Mouse (Mus musculus): ENCODE data around the gene Klhl22. TPM values are rescaled to one million over a fixed set of nuclear protein-coding genes. Genes with fewer than 3 reads are reported as not detected.
A peak's percentile ranks its signal among the peaks of the same experiment; 100 is the strongest.

Klhl22 gene
- polyA plus RNA-seq, 1 experiment: 72.7 TPM

GRCm38 (mm10) chr16:17796971-17797811 lies 37.8 kb downstream of the Klhl22 start, which contains the start of gene Scarf2:
Gene Scarf2, plus strand, starts transcription at chr16:17797282.
- 6% methylated on average over 81 of the region's 81 CpGs for WGBS
- Histone ChIP-seq H3K36me3 (ENCODE audit: control insufficient read depth, insufficient read depth, low read length) (peaks cover 4% of the 10 kb centered on the region; the same call in 1 of the 2 replicates), H3K27ac (ENCODE audit: control insufficient read depth, insufficient read depth, low read length) (no peak within 1 kb of the TSS), H3K4me3 (ENCODE audit: control insufficient read depth, insufficient read depth, low read length) (peak within 1 kb of the TSS; percentile 17), H3K27me3 (ENCODE audit: control insufficient read depth, insufficient read depth, low read length) (peaks cover 41% of the 10 kb centered on the region), H3K4me1 (replicated peaks; ENCODE audit: control insufficient read depth, insufficient read depth, low read length) (peaks cover 7% of the 10 kb centered on the region)
- DNase-seq: no peak
- TF ChIP-seq CTCF (IDR thresholded peaks at IDR 0.05; ENCODE audit: borderline replicate concordance, control insufficient read depth, extremely low read depth, insufficient read depth, low read length, poor library complexity): no peak
- TF ChIP-seq POLR2A (IDR thresholded peaks at IDR 0.05; ENCODE audit: control insufficient read depth, extremely low read depth, insufficient read depth, low read length, poor library complexity): no peak

GRCm38 (mm10) chr16:17797812-17798311 lies 38.4 kb downstream of the Klhl22 start:
- 16% methylated on average over 29 of the region's 29 CpGs for WGBS
- Histone ChIP-seq H3K4me3 (ENCODE audit: control insufficient read depth, insufficient read depth, low read length) (peak overlapping the region; percentile 15; the same call in 1 of the 2 replicates), H3K36me3 (ENCODE audit: control insufficient read depth, insufficient read depth, low read length) (no peaks in the 10 kb centered on the region), H3K4me1 (replicated peaks; ENCODE audit: control insufficient read depth, insufficient read depth, low read length) (peaks cover 10% of the 10 kb centered on the region), H3K27me3 (ENCODE audit: control insufficient read depth, insufficient read depth, low read length) (peaks cover 45% of the 10 kb centered on the region), H3K27ac (ENCODE audit: control insufficient read depth, insufficient read depth, low read length) (no peak overlapping the region)
- TF ChIP-seq POLR2A (IDR thresholded peaks at IDR 0.05; ENCODE audit: control insufficient read depth, extremely low read depth, insufficient read depth, low read length, poor library complexity): no peak
- TF ChIP-seq CTCF (IDR thresholded peaks at IDR 0.05; ENCODE audit: borderline replicate concordance, control insufficient read depth, extremely low read depth, insufficient read depth, low read length, poor library complexity): no peak
- DNase-seq: no peak

- H3K4me3 ChIP-seq (ENCODE audit: control insufficient read depth, insufficient read depth, low read length): no peak overlapping the region
- no peak overlapping the region for H3K27ac ChIP-seq (ENCODE audit: control insufficient read depth, insufficient read depth, low read length)
- peaks cover 51% of the 10 kb centered on the region for H3K27me3 ChIP-seq (ENCODE audit: control insufficient read depth, insufficient read depth, low read length)
- WGBS: 17% methylated on average over 37 of the region's 45 CpGs
- no peak for DNase-seq
- TF ChIP-seq CTCF (IDR thresholded peaks at IDR 0.05; ENCODE audit: borderline replicate concordance, control insufficient read depth, extremely low read depth, insufficient read depth, low read length, poor library complexity) (no peak), POLR2A (IDR thresholded peaks at IDR 0.05; ENCODE audit: control insufficient read depth, extremely low read depth, insufficient read depth, low read length, poor library complexity) (no peak)
- no peaks in the 10 kb centered on the region for H3K36me3 ChIP-seq (ENCODE audit: control insufficient read depth, insufficient read depth, low read length)
- peaks cover 14% of the 10 kb centered on the region for H3K4me1 ChIP-seq (replicated peaks; ENCODE audit: control insufficient read depth, insufficient read depth, low read length)
Measured at GRCm38 (mm10) chr16:17798321-17799180, 39.1 kb downstream of the Klhl22 start.

GRCm38 (mm10) chr16:17799584-17799983 lies 40.2 kb downstream of the Klhl22 start:
- Histone ChIP-seq H3K4me1 (replicated peaks; ENCODE audit: control insufficient read depth, insufficient read depth, low read length) (peaks cover 21% of the 10 kb centered on the region), H3K27ac (ENCODE audit: control insufficient read depth, insufficient read depth, low read length) (no peak overlapping the region), H3K27me3 (ENCODE audit: control insufficient read depth, insufficient read depth, low read length) (peaks cover 58% of the 10 kb centered on the region), H3K4me3 (ENCODE audit: control insufficient read depth, insufficient read depth, low read length) (no peak overlapping the region), H3K36me3 (ENCODE audit: control insufficient read depth, insufficient read depth, low read length) (no peaks in the 10 kb centered on the region)
- DNase-seq: no peak
- no peak for TF ChIP-seq POLR2A (IDR thresholded peaks at IDR 0.05; ENCODE audit: control insufficient read depth, extremely low read depth, insufficient read depth, low read length, poor library complexity)
- no peak for TF ChIP-seq CTCF (IDR thresholded peaks at IDR 0.05; ENCODE audit: borderline replicate concordance, control insufficient read depth, extremely low read depth, insufficient read depth, low read length, poor library complexity)

GRCm38 (mm10) chr16:17801777-17802455 lies 42.5 kb downstream of the Klhl22 start:
- Histone ChIP-seq H3K27me3 (ENCODE audit: control insufficient read depth, insufficient read depth, low read length) (peaks cover 65% of the 10 kb centered on the region), H3K27ac (ENCODE audit: control insufficient read depth, insufficient read depth, low read length) (no peak overlapping the region), H3K4me1 (replicated peaks; ENCODE audit: control insufficient read depth, insufficient read depth, low read length) (peaks cover 30% of the 10 kb centered on the region), H3K4me3 (ENCODE audit: control insufficient read depth, insufficient read depth, low read length) (no peak overlapping the region), H3K36me3 (ENCODE audit: control insufficient read depth, insufficient read depth, low read length) (no peaks in the 10 kb centered on the region)
- WGBS: 22% methylated on average over 7 of the region's 7 CpGs
- no peak for DNase-seq
- no peak for TF ChIP-seq CTCF (IDR thresholded peaks at IDR 0.05; ENCODE audit: borderline replicate concordance, control insufficient read depth, extremely low read depth, insufficient read depth, low read length, poor library complexity)
- TF ChIP-seq POLR2A (IDR thresholded peaks at IDR 0.05; ENCODE audit: control insufficient read depth, extremely low read depth, insufficient read depth, low read length, poor library complexity): no peak

- no peak for TF ChIP-seq CTCF (IDR thresholded peaks at IDR 0.05; ENCODE audit: borderline replicate concordance, control insufficient read depth, extremely low read depth, insufficient read depth, low read length, poor library complexity)
- TF ChIP-seq POLR2A (IDR thresholded peaks at IDR 0.05; ENCODE audit: control insufficient read depth, extremely low read depth, insufficient read depth, low read length, poor library complexity): no peak
- Histone ChIP-seq H3K4me3 (ENCODE audit: control insufficient read depth, insufficient read depth, low read length) (no peak overlapping the region), H3K27me3 (ENCODE audit: control insufficient read depth, insufficient read depth, low read length) (peaks cover 60% of the 10 kb centered on the region)
Measured at GRCm38 (mm10) chr16:17802456-17802838, 43.0 kb downstream of the Klhl22 start.

More at GRCm38 (mm10) chr16:17802456-17802838, 43.0 kb downstream of the Klhl22 start:
- Histone ChIP-seq H3K4me1 (replicated peaks; ENCODE audit: control insufficient read depth, insufficient read depth, low read length) (peaks cover 26% of the 10 kb centered on the region), H3K27ac (ENCODE audit: control insufficient read depth, insufficient read depth, low read length) (no peak overlapping the region), H3K36me3 (ENCODE audit: control insufficient read depth, insufficient read depth, low read length) (no peaks in the 10 kb centered on the region)
- 17% methylated on average over 18 of the region's 18 CpGs for WGBS
- no peak for DNase-seq

All from thymus, adult 2 months (tissue).